Mouse (Mus musculus): ENCODE results near the gene Scly.

The Scly gene

GRCm38 (mm10) chr1:91299707-91300426 lies 1.7 kb downstream of the Scly start:
- peak; percentile 15 for DNase-seq (ENCODE audit: low spot score)

GRCm38 (mm10) chr1:91301206-91301920 lies 3.2 kb downstream of the Scly start:
- DNase-seq (ENCODE audit: low spot score) = no peak

GRCm38 (mm10) chr1:91302021-91302420 lies 3.9 kb downstream of the Scly start:
- DNase-seq (ENCODE audit: low spot score) = no peak

DNA sequence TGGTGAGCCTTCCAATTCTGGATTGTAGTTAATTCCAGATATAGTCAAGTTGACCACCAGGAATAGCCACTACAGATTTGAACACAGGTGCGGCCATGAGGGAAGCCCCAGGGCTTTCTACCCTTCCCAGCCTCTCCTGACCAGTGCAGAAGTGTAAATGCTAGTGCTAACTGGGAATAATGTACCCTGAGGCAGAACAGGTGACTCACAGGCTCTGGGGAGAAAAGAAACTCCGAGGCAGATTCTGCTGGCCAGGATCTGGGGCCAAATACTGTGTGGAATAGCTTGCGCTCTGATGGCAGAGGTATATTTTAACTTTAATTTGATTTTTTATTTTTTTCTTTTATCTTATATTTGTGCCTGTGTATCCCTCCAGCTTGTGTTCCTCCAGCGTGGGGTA lies 6.5 kb downstream of the Scly start:
- no peak for DNase-seq (ENCODE audit: low spot score)

GRCm38 (mm10) chr1:91309366-91310085 lies 11.4 kb downstream of the Scly start:
- DNase-seq (ENCODE audit: low spot score) = no peak

DNA sequence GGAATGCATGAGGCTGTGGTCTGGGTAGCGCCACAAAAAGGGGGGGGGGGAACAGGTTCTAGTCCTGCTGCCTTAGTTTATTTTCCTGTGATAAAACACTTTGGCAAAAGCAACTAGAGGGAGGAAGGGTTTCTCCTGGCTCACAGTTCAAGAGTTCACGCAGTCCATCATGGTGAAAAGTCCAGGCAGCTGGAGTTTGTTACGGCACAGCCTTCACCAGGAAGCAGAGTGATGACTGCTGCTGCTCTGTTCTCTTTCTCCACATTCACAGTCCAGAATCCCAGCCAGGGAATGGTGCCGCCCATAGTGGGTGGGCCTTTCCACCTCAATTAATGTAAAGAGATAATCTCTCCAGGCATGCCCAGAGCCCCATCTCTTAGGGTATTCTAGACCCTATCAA lies 14.1 kb downstream of the Scly start:
- DNase-seq (ENCODE audit: low spot score) = no peak

- DNase-seq (ENCODE audit: low spot score) = peak; percentile 61
These were observed 15.1 kb downstream of the Scly start for GRCm38 (mm10) chr1:91313251-91313650.

GRCm38 (mm10) chr1:91317656-91318055 lies 19.5 kb downstream of the Scly start:
- no peak for DNase-seq (ENCODE audit: low spot score)

DNA sequence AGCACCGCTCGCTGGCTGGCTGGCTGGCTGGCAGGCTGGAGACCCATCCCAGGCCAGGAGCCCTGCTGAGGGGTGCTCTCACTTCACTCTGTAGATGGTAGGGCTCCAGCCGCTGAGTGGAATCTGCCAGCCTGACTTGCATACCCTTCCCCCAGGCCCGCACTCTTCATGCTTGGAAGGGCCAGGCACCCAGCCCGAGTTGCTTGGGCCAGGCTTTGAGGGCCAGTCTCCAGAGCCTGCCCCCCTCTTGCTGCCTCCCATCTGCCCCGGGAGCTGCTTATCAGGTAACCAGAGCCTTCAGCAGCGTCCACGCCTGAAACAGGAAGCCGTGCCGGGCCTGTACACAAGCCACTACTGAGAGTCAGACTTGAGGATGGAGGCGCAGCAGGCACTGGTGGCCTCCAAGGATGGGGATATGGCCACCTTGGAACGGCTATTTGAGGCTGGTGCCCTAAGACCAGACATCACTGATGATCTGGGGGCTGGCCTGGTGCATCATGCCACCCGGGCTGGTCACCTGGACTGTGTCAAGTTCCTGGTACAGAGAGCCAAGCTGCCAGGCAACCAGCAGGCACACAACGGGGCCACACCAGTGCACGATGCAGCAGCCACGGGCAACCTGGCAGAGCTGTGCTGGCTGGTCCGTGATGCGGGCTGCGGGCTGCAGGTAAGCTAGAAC lies 23.8 kb downstream of the Scly start, which contains the start of gene Espnl:
TSS of gene Espnl (plus strand) at position 316 of the 679 bp plus-strand sequence.
- no peak for DNase-seq (ENCODE audit: low spot score)

DNA sequence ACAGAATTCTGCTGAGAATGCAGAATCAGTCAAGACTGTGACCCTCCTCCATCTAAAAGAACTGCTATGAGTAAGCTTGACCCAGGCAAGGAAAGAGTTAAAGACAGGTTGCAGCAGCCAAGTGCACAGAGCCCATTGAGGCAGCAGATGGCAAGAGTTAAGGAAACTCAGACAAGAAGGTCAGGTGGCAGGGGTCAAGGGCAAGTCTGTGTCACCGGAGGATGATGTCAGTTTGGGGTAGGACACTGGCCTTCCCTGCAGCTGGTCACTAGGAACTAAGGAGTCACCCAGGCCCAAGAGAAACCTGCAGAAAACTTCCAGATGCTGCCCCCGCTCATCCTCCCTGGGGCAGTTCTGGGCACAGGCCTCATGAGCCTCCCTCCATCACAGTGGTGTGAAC lies 26.5 kb downstream of the Scly start:
- DNase-seq (ENCODE audit: low spot score) = no peak

GRCm38 (mm10) chr1:91325488-91326042 lies 27.4 kb downstream of the Scly start:
- DNase-seq (ENCODE audit: low spot score) = no peak

GRCm38 (mm10) chr1:91332102-91332501 lies 34.0 kb downstream of the Scly start:
- DNase-seq (ENCODE audit: low spot score) = no peak

DNA sequence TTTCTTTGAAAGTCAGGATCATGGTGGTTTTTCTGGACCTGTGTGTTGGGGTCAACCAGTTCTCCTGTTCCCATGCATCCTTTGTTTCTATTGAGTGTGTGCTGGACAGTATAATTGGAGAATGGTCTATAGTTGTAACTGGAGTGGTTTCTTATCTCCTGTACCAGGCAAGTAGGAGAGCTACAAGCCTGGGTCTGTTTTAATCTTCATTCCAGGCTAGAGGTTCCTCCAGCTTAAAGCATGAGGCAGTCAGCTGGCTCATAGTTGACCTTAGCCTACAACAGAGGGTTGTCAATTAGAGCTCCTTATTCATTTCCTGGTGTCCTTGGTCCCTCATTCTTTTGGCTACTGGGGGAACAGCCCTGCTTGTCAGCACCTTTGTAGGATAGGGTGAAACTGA lies 35.4 kb downstream of the Scly start:
- no peak for DNase-seq (ENCODE audit: low spot score)

DNA sequence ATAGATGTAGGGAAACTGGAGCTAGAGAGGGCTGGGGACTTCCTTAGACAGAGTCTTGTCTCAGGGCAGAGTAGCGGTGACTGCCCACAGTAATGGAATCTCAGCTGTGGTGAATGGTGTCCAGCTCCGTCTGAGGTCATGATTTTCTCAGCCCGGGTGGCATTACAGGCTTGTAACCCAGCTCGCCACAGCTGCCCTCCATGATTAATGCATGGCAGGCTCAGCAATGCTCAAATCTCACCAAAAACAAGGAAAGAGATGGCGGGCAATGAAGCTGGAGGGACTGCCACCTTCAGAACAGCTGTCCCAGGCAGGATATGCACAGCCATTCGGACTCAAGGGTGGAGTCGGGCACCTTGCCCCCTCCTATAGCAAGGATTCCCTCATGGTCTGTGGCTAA lies 39.2 kb downstream of the Scly start:
- DNase-seq (ENCODE audit: low spot score) = no peak

DNA sequence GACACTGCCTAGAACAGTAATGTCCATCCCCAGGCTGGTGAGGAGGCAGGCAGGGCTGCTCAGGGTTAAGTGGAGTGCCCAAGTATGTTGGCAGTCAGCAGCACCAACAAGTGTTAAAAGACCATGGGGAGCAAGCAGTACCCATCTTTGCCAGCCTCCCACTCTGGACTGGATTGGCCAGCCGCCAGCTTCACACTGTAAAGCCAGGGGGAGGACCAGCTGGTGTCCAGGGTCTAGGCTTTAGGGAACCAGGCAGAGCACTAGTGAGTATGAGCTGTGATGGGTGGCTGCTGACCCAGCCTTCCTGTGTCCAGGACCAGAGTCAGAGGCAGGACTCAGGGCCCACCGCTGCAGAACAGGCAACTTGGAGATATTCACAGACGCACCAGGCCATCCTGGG lies 45.9 kb downstream of the Scly start:
- DNase-seq (ENCODE audit: low spot score) = no peak

GRCm38 (mm10) chr1:91344921-91345685 lies 47.0 kb downstream of the Scly start:
- DNase-seq (ENCODE audit: low spot score) = peak; percentile 45

DNA sequence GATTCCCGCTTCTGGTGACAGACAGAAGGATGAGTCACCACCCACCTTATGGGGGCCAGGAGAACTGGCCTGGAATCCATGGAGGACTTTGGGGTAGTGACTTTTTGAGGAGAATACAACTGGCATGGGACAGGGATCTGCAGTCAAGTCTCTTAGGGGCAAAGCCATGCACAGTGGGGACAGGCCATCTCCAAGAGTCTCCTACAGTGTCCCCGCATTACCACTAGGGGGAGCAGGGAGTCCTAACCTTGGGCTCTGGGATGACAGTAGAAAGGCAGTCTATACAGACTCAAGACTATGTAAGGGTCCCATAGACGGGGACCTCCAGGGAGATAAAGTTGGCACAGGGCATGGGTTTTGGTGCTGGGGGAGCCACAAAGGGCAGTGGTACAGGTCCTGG lies 48.8 kb downstream of the Scly start:
- DNase-seq (ENCODE audit: low spot score) = peak; percentile 87

DNA sequence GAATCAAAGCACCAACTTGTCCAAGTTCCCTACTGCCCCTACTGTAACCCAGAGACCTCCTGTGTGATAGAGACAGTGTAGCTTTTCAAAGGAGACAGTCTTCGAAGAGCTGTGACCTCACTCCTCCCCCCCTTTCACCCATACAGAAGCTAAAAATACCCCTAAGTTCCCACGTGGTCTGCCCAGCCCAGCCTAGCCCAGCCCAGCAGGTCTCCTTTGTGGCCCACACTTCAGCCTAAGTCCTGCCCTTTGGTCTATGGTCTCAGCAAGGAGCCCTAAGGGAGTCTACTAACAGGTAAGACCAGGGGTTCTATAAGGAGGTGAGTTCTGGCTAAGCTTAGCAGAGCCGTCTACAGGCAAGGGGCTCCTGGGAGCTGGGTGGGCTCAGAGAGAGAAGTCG lies 52.7 kb downstream of the Scly start, which contains the start of gene Klhl30:
TSS of gene Klhl30 (plus strand) at position 176 of the 400 bp plus-strand sequence.
- DNase-seq (ENCODE audit: low spot score) = no peak

GRCm38 (mm10) chr1:91351249-91351648 lies 53.1 kb downstream of the Scly start:
- no peak for DNase-seq (ENCODE audit: low spot score)

DNA sequence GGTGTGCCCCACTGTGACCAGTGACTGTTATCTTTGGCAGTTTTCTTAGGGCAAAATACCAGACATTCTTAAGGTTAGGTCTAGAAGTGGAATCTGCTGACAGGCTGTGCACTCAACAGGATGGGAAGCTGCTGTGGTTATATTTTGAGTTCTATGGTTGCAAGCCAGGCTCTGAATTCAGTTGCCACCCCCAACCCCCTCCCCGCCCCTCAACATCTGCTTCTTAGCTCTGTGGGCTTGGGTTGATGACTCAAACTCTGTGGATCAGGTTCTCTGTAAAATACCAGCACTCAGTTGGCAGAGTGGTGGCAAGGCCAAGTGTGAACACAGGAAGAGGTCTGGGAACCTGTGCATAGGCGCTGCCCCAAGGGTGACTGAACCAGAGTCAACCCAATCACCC lies 54.1 kb downstream of the Scly start:
- no peak for DNase-seq (ENCODE audit: low spot score)

- no peak for DNase-seq (ENCODE audit: low spot score)
These were observed 58.0 kb downstream of the Scly start for GRCm38 (mm10) chr1:91356105-91356504.

Data from embryo, embryonic 10.5 days (tissue).